Comparison of ENCODE assay signal across 12 mouse cellular contexts in the genomic region with DNA sequence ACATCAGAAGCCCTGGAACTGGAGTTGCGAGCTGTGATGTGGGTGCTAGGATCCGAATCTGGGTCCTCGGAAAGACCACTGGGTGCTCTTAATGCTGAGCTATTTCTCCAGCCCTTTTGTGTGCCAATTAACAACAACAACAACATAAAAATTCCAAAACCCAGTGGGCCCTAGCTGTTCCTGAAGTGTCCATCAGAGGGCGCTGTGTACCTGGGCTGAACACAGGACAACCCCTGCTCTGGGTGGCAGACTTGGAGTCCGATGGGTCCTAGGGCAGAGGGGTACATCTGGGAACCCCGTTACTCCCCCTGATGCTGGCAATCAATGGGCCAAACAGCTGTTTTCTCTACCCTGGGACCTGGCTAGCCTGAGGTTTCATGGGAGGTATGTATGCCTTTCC.
DNase-seq lines count a peak whose midpoint lies in the region; ATAC-seq and TF ChIP-seq lines count a peak whose summit lies in the region.
"Had no signal": no experiment of that assay in that cellular context is flagged by ENCODE, and none has a peak within 500 bp of the region (broad histone marks: within the 10 kb centered on the region; RNA-seq: fewer than 3 reads in every experiment).

No protein-coding gene starts in this region.

- H3K27ac ChIP-seq in limb, embryonic 11.5 days (replicated peaks; ENCODE audit: low read depth, low read length), result no peak overlapping the region
- no peak overlapping the region for H3K27ac ChIP-seq in limb, embryonic 10.5 days
- H3K27ac ChIP-seq: lung, embryonic 15.5 days had no signal

- DNase-seq in adrenal gland, postnatal 14 days, result peak; percentile 33
- DNase-seq in adrenal gland, adult 18-20 months (ENCODE audit: low spot score in 2 of 2), result no peak
- peak; percentile 47 for DNase-seq in limb, embryonic 11.5 days (ENCODE audit: low spot score)
- no peak for DNase-seq in limb, embryonic 10.5 days (ENCODE audit: low spot score)
- no peak for DNase-seq in right cerebral cortex, postnatal 25 days
- no peak for DNase-seq in yolk sac, embryonic 10.5 days (ENCODE audit: low spot score)
- DNase-seq: cerebellum, adult 11-12 months; layer of hippocampus, postnatal 36 days; thymus, postnatal 14 days had no signal

- no peaks in the 10 kb centered on the region for H3K9me3 ChIP-seq in limb, embryonic 11.5 days (ENCODE audit: control insufficient read depth, low read length)
- no peaks in the 10 kb centered on the region for H3K9me3 ChIP-seq in limb, embryonic 10.5 days (replicated peaks)
- peaks cover 6% of the 10 kb centered on the region for H3K9me3 ChIP-seq in E14TG2a.4 (ENCODE audit: low read length)
- H3K9me3 ChIP-seq: lung, embryonic 15.5 days had no signal

- H3K4me3 ChIP-seq in limb, embryonic 11.5 days (ENCODE audit: low read depth, low read length), result no peak overlapping the region
- H3K4me3 ChIP-seq in limb, embryonic 10.5 days, result no peak overlapping the region
- H3K4me3 ChIP-seq in E14TG2a.4 (replicated peaks; ENCODE audit: low read length), result no peak overlapping the region
- H3K4me3 ChIP-seq: lung, embryonic 15.5 days had no signal

- H3K36me3 ChIP-seq in limb, embryonic 11.5 days (ENCODE audit: control insufficient read depth, insufficient read depth, low read length), result no peaks in the 10 kb centered on the region
- peaks cover 74% of the 10 kb centered on the region for H3K36me3 ChIP-seq in limb, embryonic 10.5 days
- H3K36me3 ChIP-seq in E14TG2a.4 (ENCODE audit: insufficient read depth, low read length), result no peaks in the 10 kb centered on the region
- H3K36me3 ChIP-seq: lung, embryonic 15.5 days had no signal

- H3K4me1 ChIP-seq in limb, embryonic 11.5 days (ENCODE audit: control insufficient read depth, insufficient read depth, low read length), result no peaks in the 10 kb centered on the region
- no peaks in the 10 kb centered on the region for H3K4me1 ChIP-seq in limb, embryonic 10.5 days
- peaks cover 20% of the 10 kb centered on the region for H3K4me1 ChIP-seq in E14TG2a.4 (replicated peaks; ENCODE audit: low read depth, low read length)
- H3K4me1 ChIP-seq: lung, embryonic 15.5 days had no signal

- no peak for ATAC-seq in limb, embryonic 11.5 days (ENCODE audit: insufficient number of reproducible peaks, low FRiP score, low TSS enrichment, low read depth)
- ATAC-seq in granulocyte monocyte progenitor cell, adult 5-6 weeks (replicated peaks; ENCODE audit: poor library complexity, severe bottlenecking), result 0 out of 2 replicates have a peak, but pooled peaks have one; percentile 31

- TF ChIP-seq CTCF in E14TG2a.4 (conservative IDR thresholded peaks at IDR 0.05; ENCODE audit: low read length), result peak; percentile 100

- no peak overlapping the region for H3K4me2 ChIP-seq in limb, embryonic 11.5 days (ENCODE audit: low read depth, severe bottlenecking)
- H3K4me2 ChIP-seq: lung, embryonic 15.5 days had no signal

- 55% methylated on average over 6 of the region's 6 CpGs for WGBS in limb, embryonic 11.5 days
- 51% methylated on average over 6 of the region's 6 CpGs for WGBS in limb, embryonic 10.5 days

- no peak overlapping the region for H3K9ac ChIP-seq in limb, embryonic 11.5 days (ENCODE audit: low read length)
- H3K9ac ChIP-seq: lung, embryonic 15.5 days had no signal

- H3K27me3 ChIP-seq in limb, embryonic 11.5 days (ENCODE audit: control insufficient read depth, insufficient read depth, low read length), result no peaks in the 10 kb centered on the region
- no peaks in the 10 kb centered on the region for H3K27me3 ChIP-seq in limb, embryonic 10.5 days (ENCODE audit: low read depth, poor library complexity, severe bottlenecking)
- peaks cover 10% of the 10 kb centered on the region; the same call in 1 of the 2 replicates for H3K27me3 ChIP-seq in E14TG2a.4 (ENCODE audit: insufficient read depth, low read length)
- H3K27me3 ChIP-seq: lung, embryonic 15.5 days had no signal

Comparison
In these comparisons a context has a peak if more than half of its experiments do, and no peak if none do; other contexts are left out.
1. DNase-seq: peak in adrenal gland, postnatal 14 days (single experiment) and limb, embryonic 11.5 days (single experiment); none in adrenal gland, adult 18-20 months (0 of 2), limb, embryonic 10.5 days (single experiment), right cerebral cortex, postnatal 25 days (single experiment) and yolk sac, embryonic 10.5 days (single experiment).